Mouse (Mus musculus) intestine, embryonic 16.5 days (tissue): ENCODE data around the gene Fam122a. TPM values are rescaled to one million over a fixed set of nuclear protein-coding genes. Genes with fewer than 3 reads are reported as not detected.

Experiments
- ATAC-seq: fragments of 200-750 bp; cut with Nextera tagmentation; 2 replicates; pipeline ENCODE4 v1.8.0; 2017; ENCODE audit warnings: moderate TSS enrichment, moderate library complexity
- H3K27ac ChIP-seq: fragments of 300-500 bp; sonication (generic); 2 replicates; pipeline ENCODE4 v1.5.1; 2014; ENCODE audit warnings: mild to moderate bottlenecking, low read length
- H3K27me3 ChIP-seq: fragments of 300-500 bp; sonication (generic); replicated peaks from 2 replicates; pipeline ENCODE4 v1.6.1; 2014; ENCODE audit warnings: low read length, control low read depth, mixed read lengths; ENCODE audit not compliant: control insufficient read depth, insufficient read depth
- H3K36me3 ChIP-seq: fragments of 300-500 bp; sonication (generic); 2 replicates; pipeline ENCODE4 v1.6.1; 2014; ENCODE audit warnings: low read length, control low read depth; ENCODE audit not compliant: control insufficient read depth, insufficient read depth
- H3K4me1 ChIP-seq: fragments of 300-500 bp; sonication (generic); 2 replicates; pipeline ENCODE4 v1.6.1; 2014; ENCODE audit warnings: low read length, control low read depth, mixed read lengths; ENCODE audit not compliant: control insufficient read depth, insufficient read depth
- H3K4me2 ChIP-seq: fragments of 300-500 bp; sonication (generic); 2 replicates; pipeline ENCODE4 v1.6.1; 2014; ENCODE audit warnings: low read depth, low read length, control low read depth
- H3K4me3 ChIP-seq: fragments of 300-500 bp; sonication (generic); 2 replicates; pipeline ENCODE4 v1.5.1; 2014; ENCODE audit warnings: mild to moderate bottlenecking, low read length
- H3K9ac ChIP-seq: fragments of 300-500 bp; sonication (generic); 2 replicates; pipeline ENCODE4 v1.6.1; 2014; ENCODE audit warnings: low read depth, low read length
- H3K9me3 ChIP-seq: fragments of 300-500 bp; sonication (generic); 2 replicates; pipeline ENCODE4 v1.6.1; 2016; ENCODE audit warnings: low read length, control low read depth; ENCODE audit not compliant: control insufficient read depth
- WGBS: fragments of 180-500 bp; shearing (Covaris S2); extraction: QIAGEN DNeasy Blood & Tissue Kit; methylation state at CpG from one replicate; pipeline ENCODE4 v1.1.7; 2014; 5-methylcytosine and 5-hydroxymethylcytosine counted together
- polyA plus RNA-seq: library from polyadenylated mRNA; unstranded; fragments of >200 nt; fragmentation: Nextera tagmentation; extraction: Ambion mirVana; gene quantifications from 2 replicates; pipeline ENCODE4 v1.2.1, GENCODE M21; 2015

The Fam122a gene
- polyA plus RNA-seq, 1 experiment from 2014 or later, result 37.5 TPM

DNA sequence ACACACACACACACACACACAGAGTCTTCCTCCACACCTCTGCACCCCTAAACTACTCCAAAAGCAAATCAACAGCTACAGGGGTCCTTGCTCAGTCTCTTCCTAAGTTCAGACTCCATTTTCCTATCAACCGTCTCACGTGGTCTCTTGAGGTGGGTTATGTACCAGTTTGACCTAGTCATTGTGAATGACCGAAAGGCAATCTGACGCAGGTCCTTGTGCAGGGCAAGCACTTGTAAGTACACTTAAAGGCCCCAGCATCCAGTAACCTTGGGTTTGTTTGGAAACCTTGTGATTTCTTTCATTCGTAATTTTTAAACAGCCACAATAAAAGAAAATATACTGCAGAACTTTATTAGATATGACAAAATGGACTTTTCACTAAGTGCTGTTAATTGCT, 4.6 kb downstream of the Fam122a start:
- peaks cover 4% of the 10 kb centered on the region; the same call in 1 of the 2 replicates for H3K4me1 ChIP-seq
- H3K36me3 ChIP-seq, result no peaks in the 10 kb centered on the region
- ATAC-seq, result no peak
- no peaks in the 10 kb centered on the region for H3K27me3 ChIP-seq
- 86% methylated on average over 5 of the region's 5 CpGs for WGBS
- H3K27ac ChIP-seq, result no peak overlapping the region
- H3K4me2 ChIP-seq, result no peak overlapping the region
- no peak overlapping the region for H3K4me3 ChIP-seq
- H3K9ac ChIP-seq, result no peak overlapping the region
- no peaks in the 10 kb centered on the region for H3K9me3 ChIP-seq

DNA sequence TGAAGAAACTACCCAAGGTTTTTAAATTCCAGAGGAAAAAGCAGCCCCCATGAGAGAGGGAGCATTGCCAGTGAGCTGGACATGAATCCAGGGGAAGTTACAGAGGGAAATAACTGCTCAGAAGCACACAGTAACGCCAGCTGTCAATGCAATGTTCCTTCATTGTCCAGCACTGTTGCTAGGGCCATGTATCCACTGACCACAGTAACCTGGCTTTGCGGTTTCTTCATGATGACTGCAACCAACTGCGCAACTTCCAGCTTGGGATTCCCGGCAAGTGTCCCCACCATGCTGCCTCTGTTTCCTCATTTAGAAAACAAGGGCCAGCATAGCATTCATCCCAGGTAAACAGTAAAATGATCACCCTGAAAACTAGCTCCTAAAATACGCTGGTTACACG, 5.6 kb downstream of the Fam122a start:
- Histone ChIP-seq H3K27me3 (no peaks in the 10 kb centered on the region), H3K36me3 (no peaks in the 10 kb centered on the region), H3K4me3 (no peak overlapping the region), H3K4me1 (peaks cover 4% of the 10 kb centered on the region; the same call in 1 of the 2 replicates), H3K9ac (no peak overlapping the region), H3K27ac (no peak overlapping the region), H3K9me3 (no peaks in the 10 kb centered on the region), H3K4me2 (no peak overlapping the region)
- WGBS, result 92% methylated on average over 6 of the region's 6 CpGs
- ATAC-seq, result no peak

DNA sequence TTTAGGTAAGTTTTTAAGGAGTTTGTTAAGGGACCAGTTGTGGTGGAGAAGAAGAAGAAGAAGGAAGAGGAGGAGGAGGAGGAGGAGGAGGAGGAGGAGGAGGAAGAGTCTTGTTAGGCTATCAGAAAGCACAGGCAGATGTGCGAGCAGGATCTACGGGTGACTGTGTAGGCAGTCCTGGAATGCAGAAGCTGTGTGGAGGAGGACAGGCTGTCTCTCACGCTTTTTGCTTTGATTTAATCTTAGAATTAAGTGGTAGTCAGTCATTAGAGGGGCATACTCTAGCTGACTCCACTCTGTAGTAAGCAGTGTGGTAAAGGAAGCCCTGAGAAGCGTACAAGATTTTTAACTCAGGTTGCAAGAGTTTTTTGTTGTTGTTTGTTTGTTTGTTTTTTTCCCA, 7.9 kb downstream of the Fam122a start:
- no peak for ATAC-seq
- Histone ChIP-seq H3K4me3 (no peak overlapping the region), H3K4me1 (no peaks in the 10 kb centered on the region), H3K27me3 (no peaks in the 10 kb centered on the region), H3K4me2 (no peak overlapping the region), H3K9me3 (no peaks in the 10 kb centered on the region), H3K36me3 (no peaks in the 10 kb centered on the region), H3K9ac (no peak overlapping the region), H3K27ac (no peak overlapping the region)
- WGBS, result 60% methylated on average over 4 of the region's 4 CpGs

DNA sequence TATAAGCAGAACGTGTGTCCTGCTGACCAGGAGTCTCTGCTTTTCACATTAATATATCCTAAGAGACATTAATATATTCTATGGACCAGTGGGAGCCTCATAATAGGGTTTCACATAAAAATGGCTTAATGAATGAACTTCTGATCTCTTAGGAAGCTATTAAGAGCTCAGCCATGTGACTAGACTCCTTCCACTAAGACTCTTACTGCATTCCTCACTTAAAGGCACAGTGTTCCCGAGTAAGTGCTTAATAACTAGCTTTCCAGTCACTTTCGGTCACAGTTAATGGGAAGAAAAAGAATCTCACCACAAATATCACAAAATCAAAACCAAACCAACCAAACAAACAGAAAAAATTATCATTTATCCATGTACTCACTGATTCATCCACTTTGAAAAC, 8.5 kb downstream of the Fam122a start:
- Histone ChIP-seq H3K4me2 (no peak overlapping the region), H3K9ac (no peak overlapping the region), H3K36me3 (no peaks in the 10 kb centered on the region), H3K27ac (no peak overlapping the region), H3K9me3 (no peaks in the 10 kb centered on the region), H3K4me3 (no peak overlapping the region), H3K27me3 (no peaks in the 10 kb centered on the region), H3K4me1 (no peaks in the 10 kb centered on the region)
- no peak for ATAC-seq
- WGBS, result 67% methylated on average over 3 of the region's 3 CpGs

DNA sequence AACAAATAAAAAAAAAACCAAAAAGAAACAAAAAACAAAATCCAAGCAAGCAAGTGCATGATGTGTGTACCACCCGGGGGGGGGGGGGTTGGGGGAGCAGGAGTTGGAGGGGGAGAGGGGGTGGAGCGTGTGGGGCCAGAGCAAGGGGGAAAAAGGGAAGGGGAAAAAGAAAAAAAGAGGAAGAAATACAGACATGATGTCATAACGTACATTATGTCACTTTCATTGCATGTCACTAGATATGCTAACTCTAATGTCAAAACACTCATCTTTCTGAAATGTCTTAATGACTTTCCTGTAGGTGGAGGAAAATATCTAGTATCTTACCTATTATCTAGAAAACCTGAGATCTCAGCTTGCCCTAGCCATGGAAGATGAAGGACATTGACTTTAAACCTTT, 14.1 kb downstream of the Fam122a start:
- Histone ChIP-seq H3K4me2 (no peak overlapping the region), H3K36me3 (no peaks in the 10 kb centered on the region), H3K27ac (no peak overlapping the region), H3K9ac (no peak overlapping the region), H3K4me1 (no peaks in the 10 kb centered on the region), H3K27me3 (no peaks in the 10 kb centered on the region), H3K4me3 (no peak overlapping the region), H3K9me3 (no peaks in the 10 kb centered on the region)
- no peak for ATAC-seq
- 81% methylated on average over 3 of the region's 3 CpGs for WGBS

GRCm38 (mm10) chr19:24456591-24457231, 20.4 kb downstream of the Fam122a start:
- Histone ChIP-seq H3K9ac (no peak overlapping the region), H3K9me3 (no peaks in the 10 kb centered on the region), H3K36me3 (no peaks in the 10 kb centered on the region), H3K27me3 (no peaks in the 10 kb centered on the region), H3K4me1 (peaks cover 9% of the 10 kb centered on the region), H3K4me2 (no peak overlapping the region), H3K27ac (peak overlapping the region; percentile 62), H3K4me3 (no peak overlapping the region)
- ATAC-seq, result no peak
- 86% methylated on average over 6 of the region's 6 CpGs for WGBS

GRCm38 (mm10) chr19:24455249-24455960, 21.8 kb downstream of the Fam122a start:
- no peaks in the 10 kb centered on the region for H3K27me3 ChIP-seq
- H3K4me1 ChIP-seq, result peaks cover 9% of the 10 kb centered on the region
- no peaks in the 10 kb centered on the region for H3K36me3 ChIP-seq
- H3K9me3 ChIP-seq, result no peaks in the 10 kb centered on the region
- ATAC-seq, result no peak
- no peak overlapping the region for H3K9ac ChIP-seq
- no peak overlapping the region for H3K4me2 ChIP-seq
- H3K4me3 ChIP-seq, result no peak overlapping the region
- no peak overlapping the region for H3K27ac ChIP-seq
- WGBS, result 77% methylated on average over 6 of the region's 6 CpGs

GRCm38 (mm10) chr19:24454451-24454850, 22.7 kb downstream of the Fam122a start:
- peak; percentile 84 for ATAC-seq
- H3K36me3 ChIP-seq, result no peaks in the 10 kb centered on the region
- 66% methylated on average over 2 of the region's 2 CpGs for WGBS
- no peaks in the 10 kb centered on the region for H3K27me3 ChIP-seq
- H3K4me2 ChIP-seq, result peak overlapping the region; percentile 37; the same call in 1 of the 2 replicates
- H3K27ac ChIP-seq, result peak overlapping the region; percentile 65
- peaks cover 9% of the 10 kb centered on the region for H3K4me1 ChIP-seq
- H3K9me3 ChIP-seq, result no peaks in the 10 kb centered on the region
- no peak overlapping the region for H3K9ac ChIP-seq
- no peak overlapping the region for H3K4me3 ChIP-seq

- Histone ChIP-seq H3K27ac (peak overlapping the region; percentile 38; the same call in 1 of the 2 replicates), H3K36me3 (no peaks in the 10 kb centered on the region), H3K27me3 (no peaks in the 10 kb centered on the region), H3K4me3 (no peak overlapping the region), H3K4me1 (peaks cover 9% of the 10 kb centered on the region), H3K9ac (no peak overlapping the region), H3K9me3 (no peaks in the 10 kb centered on the region), H3K4me2 (no peak overlapping the region)
- WGBS, result 46% methylated on average over 13 of the region's 13 CpGs
- no peak for ATAC-seq
These were observed 23.8 kb downstream of the Fam122a start for GRCm38 (mm10) chr19:24453379-24453778.
